In the genomic region with DNA sequence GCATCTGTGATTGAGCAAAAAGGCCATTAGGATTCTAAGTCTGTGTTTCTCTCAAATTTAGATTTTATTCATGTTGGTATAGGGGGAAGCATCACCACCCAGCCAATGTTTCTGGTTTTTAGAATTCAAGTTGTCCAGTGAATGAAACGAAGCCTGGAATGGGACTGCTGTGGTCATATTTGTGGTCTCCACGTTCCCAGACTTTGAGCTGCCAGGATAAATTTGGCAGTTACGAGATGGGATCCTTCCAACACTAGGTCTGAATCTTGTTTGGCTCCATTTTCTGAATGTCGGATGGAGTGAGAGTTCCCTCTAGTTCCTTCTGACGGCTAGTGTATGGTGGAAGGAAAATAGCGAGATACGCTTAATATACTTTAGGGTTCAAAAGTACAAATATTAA, we compare ENCODE assay signal across 18 mouse cellular contexts.
DNase-seq lines count a peak whose midpoint lies in the region; ATAC-seq lines count a peak whose summit lies in the region.
"Had no signal": no experiment of that assay in that cellular context is flagged by ENCODE, and none has a peak within 500 bp of the region (broad histone marks: within the 10 kb centered on the region; RNA-seq: fewer than 3 reads in every experiment).

No protein-coding gene starts in this region.

- intact Hi-C loops in heart, postnatal 10 days (cut with DNase I), result no loop called here

- no peaks in the 10 kb centered on the region for H3K9me3 ChIP-seq in embryonic facial prominence, embryonic 14.5 days (ENCODE audit: control insufficient read depth, low read length)
- H3K9me3 ChIP-seq in embryonic facial prominence, embryonic 10.5 days, result no peaks in the 10 kb centered on the region
- no peaks in the 10 kb centered on the region for H3K9me3 ChIP-seq in heart, embryonic 10.5 days
- H3K9me3 ChIP-seq: liver, embryonic 15.5 days had no signal

- WGBS in embryonic facial prominence, embryonic 14.5 days, result 74% methylated on average over 7 of the region's 7 CpGs
- 92% methylated on average over 7 of the region's 7 CpGs for WGBS in embryonic facial prominence, embryonic 10.5 days
- WGBS in heart, embryonic 10.5 days, result 80% methylated on average over 7 of the region's 7 CpGs

- no peaks in the 10 kb centered on the region for H3K27me3 ChIP-seq in embryonic facial prominence, embryonic 14.5 days (replicated peaks; ENCODE audit: control insufficient read depth, insufficient read depth, low read length)
- no peaks in the 10 kb centered on the region for H3K27me3 ChIP-seq in embryonic facial prominence, embryonic 10.5 days (replicated peaks; ENCODE audit: low read depth, poor library complexity, severe bottlenecking)
- no peaks in the 10 kb centered on the region for H3K27me3 ChIP-seq in heart, embryonic 10.5 days (ENCODE audit: insufficient read depth, poor library complexity, severe bottlenecking)
- H3K27me3 ChIP-seq: liver, embryonic 15.5 days had no signal

- H3K4me2 ChIP-seq in embryonic facial prominence, embryonic 14.5 days (ENCODE audit: low read depth, low read length), result no peak overlapping the region
- H3K4me2 ChIP-seq: hindbrain, embryonic 14.5 days; liver, embryonic 15.5 days; midbrain, embryonic 11.5 days had no signal

- H3K27ac ChIP-seq in embryonic facial prominence, embryonic 14.5 days (replicated peaks; ENCODE audit: low read depth, low read length), result no peak overlapping the region
- H3K27ac ChIP-seq in embryonic facial prominence, embryonic 10.5 days (replicated peaks), result no peak overlapping the region
- H3K27ac ChIP-seq in heart, embryonic 10.5 days, result no peak overlapping the region
- H3K27ac ChIP-seq: hindbrain, embryonic 14.5 days; kidney, postnatal 0 days; left cerebral cortex, adult 2 months; liver, embryonic 15.5 days had no signal

- peak; percentile 63 for DNase-seq in embryonic facial prominence, embryonic 14.5 days (ENCODE audit: low spot score)
- no peak for DNase-seq in embryonic facial prominence, embryonic 10.5 days (ENCODE audit: low spot score)
- peak; percentile 32 for DNase-seq in heart, postnatal 10 days
- no peak for DNase-seq in heart, embryonic 10.5 days (ENCODE audit: low spot score)
- peak; percentile 1 for DNase-seq in lung, postnatal 36 days
- no peak for DNase-seq in lung, postnatal 4 days
- no peak for DNase-seq in layer of hippocampus, adult 8-10 months (ENCODE audit: low spot score in 2 of 2)
- DNase-seq: adrenal gland, postnatal 10 days; cerebellum, adult 2 months; kidney, adult 2 months; liver had no signal

- H3K9ac ChIP-seq in embryonic facial prominence, embryonic 14.5 days (ENCODE audit: low read depth, low read length), result no peak overlapping the region
- H3K9ac ChIP-seq: hindbrain, embryonic 14.5 days; liver, embryonic 15.5 days had no signal

- no peak for ATAC-seq in embryonic facial prominence, embryonic 14.5 days (ENCODE audit: low read depth)
- ATAC-seq: activated CD4-positive, CD25-positive, alpha-beta regulatory T cell, adult 4 months; inflammation-experienced regulatory T-cells, adult 6 months had no signal

- H3K4me3 ChIP-seq in embryonic facial prominence, embryonic 14.5 days (ENCODE audit: low read depth, low read length), result no peak overlapping the region
- no peak overlapping the region for H3K4me3 ChIP-seq in embryonic facial prominence, embryonic 10.5 days
- no peak overlapping the region for H3K4me3 ChIP-seq in heart, embryonic 10.5 days
- H3K4me3 ChIP-seq: left cerebral cortex, adult 2 months; liver, embryonic 15.5 days had no signal

- no peaks in the 10 kb centered on the region for H3K4me1 ChIP-seq in embryonic facial prominence, embryonic 14.5 days (ENCODE audit: control insufficient read depth, insufficient read depth, low read length)
- no peaks in the 10 kb centered on the region for H3K4me1 ChIP-seq in embryonic facial prominence, embryonic 10.5 days
- H3K4me1 ChIP-seq in heart, embryonic 10.5 days, result no peaks in the 10 kb centered on the region
- H3K4me1 ChIP-seq: liver, embryonic 15.5 days had no signal

- no peaks in the 10 kb centered on the region for H3K36me3 ChIP-seq in embryonic facial prominence, embryonic 14.5 days (ENCODE audit: control insufficient read depth, insufficient read depth, low read length)
- H3K36me3 ChIP-seq in embryonic facial prominence, embryonic 10.5 days (replicated peaks), result no peaks in the 10 kb centered on the region
- H3K36me3 ChIP-seq in heart, embryonic 10.5 days, result no peaks in the 10 kb centered on the region
- H3K36me3 ChIP-seq: liver, embryonic 15.5 days had no signal

Comparison
In these comparisons a context has a peak if more than half of its experiments do, and no peak if none do; other contexts are left out.
1. DNase-seq: peak in embryonic facial prominence, embryonic 14.5 days (single experiment), heart, postnatal 10 days (2 of 2) and lung, postnatal 36 days (single experiment); none in embryonic facial prominence, embryonic 10.5 days (single experiment), heart, embryonic 10.5 days (single experiment), lung, postnatal 4 days (0 of 2) and layer of hippocampus, adult 8-10 months (0 of 2).